Mouse (Mus musculus): ENCODE measurements around the gene Sh3bgr. TPM values are rescaled to one million over a fixed set of nuclear protein-coding genes. Genes with fewer than 3 reads are reported as not detected.

Sh3bgr gene
- polyA plus RNA-seq, 1 experiment from 2014 or later, result 1.2 TPM

- no peaks in the 10 kb centered on the region; the same call in 1 of the 2 replicates for H3K9me3 ChIP-seq (replicated peaks)
- no peak overlapping the region for H3K9ac ChIP-seq
- no peak for ATAC-seq (ENCODE audit: low read depth)
- H3K4me3 ChIP-seq (replicated peaks), result no peak overlapping the region
- no peaks in the 10 kb centered on the region for H3K27me3 ChIP-seq
- no peak overlapping the region for H3K27ac ChIP-seq
- WGBS (ENCODE audit: insufficient replicate concordance), result 75% methylated on average over 6 of the region's 6 CpGs
- no peak overlapping the region for H3K4me2 ChIP-seq
- H3K36me3 ChIP-seq, result no peaks in the 10 kb centered on the region
- no peaks in the 10 kb centered on the region for H3K4me1 ChIP-seq (replicated peaks)
- no peak for DNase-seq
Measured at GRCm38 (mm10) chr16:96244496-96244895, 44.2 kb downstream of the Sh3bgr start.

- 78% methylated on average over 7 of the region's 7 CpGs for WGBS (ENCODE audit: insufficient replicate concordance)
- DNase-seq, result no peak
- H3K4me1 ChIP-seq (replicated peaks), result no peaks in the 10 kb centered on the region
- no peak overlapping the region for H3K4me2 ChIP-seq
- H3K9me3 ChIP-seq (replicated peaks), result no peaks in the 10 kb centered on the region; the same call in 1 of the 2 replicates
- no peak overlapping the region for H3K9ac ChIP-seq
- no peaks in the 10 kb centered on the region for H3K27me3 ChIP-seq
- no peaks in the 10 kb centered on the region for H3K36me3 ChIP-seq
- H3K27ac ChIP-seq, result no peak overlapping the region
- H3K4me3 ChIP-seq (replicated peaks), result no peak overlapping the region
- ATAC-seq (ENCODE audit: low read depth), result no peak
Measured at GRCm38 (mm10) chr16:96249635-96250034, 49.4 kb downstream of the Sh3bgr start.

GRCm38 (mm10) chr16:96252146-96252545 lies 51.9 kb downstream of the Sh3bgr start:
- 52% methylated on average over 1 of the region's 1 CpGs for WGBS (ENCODE audit: insufficient replicate concordance)
- no peak overlapping the region for H3K27ac ChIP-seq
- no peaks in the 10 kb centered on the region for H3K27me3 ChIP-seq
- DNase-seq (no peak), ATAC-seq (ENCODE audit: low read depth) (no peak)
- H3K9me3 ChIP-seq (replicated peaks), result no peaks in the 10 kb centered on the region
- no peak overlapping the region for H3K4me3 ChIP-seq (replicated peaks)
- no peaks in the 10 kb centered on the region for H3K36me3 ChIP-seq
- no peak overlapping the region for H3K9ac ChIP-seq
- no peak overlapping the region for H3K4me2 ChIP-seq
- H3K4me1 ChIP-seq (replicated peaks), result no peaks in the 10 kb centered on the region

- H3K9me3 ChIP-seq (replicated peaks), result no peaks in the 10 kb centered on the region
- no peak overlapping the region for H3K4me3 ChIP-seq (replicated peaks)
- H3K36me3 ChIP-seq, result no peaks in the 10 kb centered on the region
- no peak for ATAC-seq (ENCODE audit: low read depth)
- H3K27me3 ChIP-seq, result no peaks in the 10 kb centered on the region
- H3K4me1 ChIP-seq (replicated peaks), result no peaks in the 10 kb centered on the region
- no peak overlapping the region for H3K9ac ChIP-seq
- no peak overlapping the region for H3K27ac ChIP-seq
- no peak overlapping the region for H3K4me2 ChIP-seq
- 74% methylated on average over 8 of the region's 8 CpGs for WGBS (ENCODE audit: insufficient replicate concordance)
- no peak for DNase-seq
Measured at GRCm38 (mm10) chr16:96258429-96258828, 58.2 kb downstream of the Sh3bgr start.

DNA sequence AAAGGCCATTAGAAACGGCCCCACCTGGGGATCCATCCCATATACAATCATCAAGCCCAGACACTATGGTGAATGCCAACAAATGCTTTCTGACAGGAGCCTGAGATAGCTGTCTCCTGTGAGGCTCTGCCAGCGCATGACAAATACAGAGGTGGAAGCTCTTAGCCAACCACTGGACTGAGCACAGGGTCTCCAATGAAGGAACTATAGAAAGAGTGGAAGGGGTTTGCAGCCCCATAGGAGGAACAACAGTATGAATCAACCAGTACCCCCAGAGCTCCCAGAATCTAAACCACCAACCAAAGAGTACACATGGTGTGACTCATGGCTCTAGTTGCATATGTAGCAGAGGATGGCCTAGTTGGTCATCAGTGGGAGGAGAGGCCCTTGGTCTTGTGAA lies 71.5 kb downstream of the Sh3bgr start:
- no peak overlapping the region for H3K27ac ChIP-seq
- H3K9me3 ChIP-seq (replicated peaks), result no peaks in the 10 kb centered on the region
- no peaks in the 10 kb centered on the region for H3K4me1 ChIP-seq (replicated peaks)
- no peak overlapping the region for H3K4me3 ChIP-seq (replicated peaks)
- no peaks in the 10 kb centered on the region for H3K36me3 ChIP-seq
- WGBS (ENCODE audit: insufficient replicate concordance), result 54% methylated on average over 2 of the region's 2 CpGs
- DNase-seq (no peak), ATAC-seq (ENCODE audit: low read depth) (no peak)
- H3K27me3 ChIP-seq, result no peaks in the 10 kb centered on the region
- H3K4me2 ChIP-seq, result no peak overlapping the region
- H3K9ac ChIP-seq, result no peak overlapping the region

- Histone ChIP-seq H3K4me2 (no peak overlapping the region), H3K27me3 (no peaks in the 10 kb centered on the region), H3K27ac (no peak overlapping the region; the same call in 1 of the 2 replicates), H3K9ac (no peak overlapping the region), H3K36me3 (no peaks in the 10 kb centered on the region), H3K4me3 (replicated peaks) (no peak overlapping the region), H3K4me1 (replicated peaks) (no peaks in the 10 kb centered on the region), H3K9me3 (replicated peaks) (no peaks in the 10 kb centered on the region)
- WGBS (ENCODE audit: insufficient replicate concordance), result 23% methylated on average over 14 of the region's 14 CpGs
- DNase-seq, result no peak
- ATAC-seq (ENCODE audit: low read depth), result no peak
Measured at GRCm38 (mm10) chr16:96272929-96273619, 72.8 kb downstream of the Sh3bgr start.

GRCm38 (mm10) chr16:96276596-96276995 lies 76.3 kb downstream of the Sh3bgr start:
- no peak for ATAC-seq (ENCODE audit: low read depth)
- no peak overlapping the region for H3K4me2 ChIP-seq
- no peak overlapping the region for H3K27ac ChIP-seq
- H3K36me3 ChIP-seq, result no peaks in the 10 kb centered on the region
- no peaks in the 10 kb centered on the region for H3K4me1 ChIP-seq (replicated peaks)
- no peak for DNase-seq
- no peaks in the 10 kb centered on the region for H3K9me3 ChIP-seq (replicated peaks)
- no peak overlapping the region for H3K9ac ChIP-seq
- H3K27me3 ChIP-seq, result peaks cover 26% of the 10 kb centered on the region
- no peak overlapping the region for H3K4me3 ChIP-seq (replicated peaks)
- WGBS (ENCODE audit: insufficient replicate concordance), result 58% methylated on average over 3 of the region's 3 CpGs

Other genes starting within 250 kb of the Sh3bgr start
- gene Psmg1, start 209.5 kb upstream of the Sh3bgr start, polyA plus RNA-seq (2015; fragmentation: Nextera tagmentation; extraction: Ambion mirVana), result 68.8 and 70.4 TPM in 2 replicates
- 15.1 and 16.2 TPM in 2 replicates for gene Brwd1, start 117.9 kb upstream of the Sh3bgr start, polyA plus RNA-seq (2015; fragmentation: Nextera tagmentation; extraction: Ambion mirVana)
- gene Hmgn1, start 72.7 kb upstream of the Sh3bgr start, polyA plus RNA-seq (2015; fragmentation: Nextera tagmentation; extraction: Ambion mirVana), result 173 and 234 TPM in 2 replicates
- gene Wrb, start 55.0 kb upstream of the Sh3bgr start, polyA plus RNA-seq (2015; fragmentation: Nextera tagmentation; extraction: Ambion mirVana), result 19.1 and 22.4 TPM in 2 replicates
- 0.13 and 0.21 TPM in 2 replicates for gene Lca5l, start 8.2 kb upstream of the Sh3bgr start, polyA plus RNA-seq (2015; fragmentation: Nextera tagmentation; extraction: Ambion mirVana)
- 0.06 and 0.21 TPM in 2 replicates for gene B3galt5, start 35.4 kb downstream of the Sh3bgr start, polyA plus RNA-seq (2015; fragmentation: Nextera tagmentation; extraction: Ambion mirVana)
- 0.57 and 0.85 TPM in 2 replicates for gene Itgb2l, start 243.2 kb downstream of the Sh3bgr start, polyA plus RNA-seq (2015; fragmentation: Nextera tagmentation; extraction: Ambion mirVana)